Mouse (Mus musculus) heart, embryonic 14.5 days (tissue): ENCODE measurements around the gene Myh6. TPM values are rescaled to one million over a fixed set of nuclear protein-coding genes. Genes with fewer than 3 reads are reported as not detected.
"Not testable (repeated sequence)": the region's sequence is repeated elsewhere in the genome, so short reads cannot be mapped to it uniquely, and the experiment has no call there.

Experiments
- ATAC-seq: fragments of 200-750 bp; cut with Nextera tagmentation; 2 replicates; pipeline ENCODE4 v1.8.0; 2017; ENCODE audit warnings: low read depth, moderate TSS enrichment; ENCODE audit not compliant: insufficient number of reproducible peaks, insufficient read depth, low FRiP score
- H3K27ac ChIP-seq, 2 experiments: fragments of 200-500 bp in 1 of 2; fragments of 300-500 bp in 1 of 2; sonication (generic) in 1 of 2; replicated peaks in 1 of 2; 2 replicates each; pipeline ENCODE4 v1.5.1; 2012 to 2014; ENCODE audit warnings: low read depth in 2 of 2, low read length in 2 of 2, control low read depth in 1 of 2, mild to moderate bottlenecking in 1 of 2, mixed read lengths in 1 of 2; ENCODE audit not compliant: control insufficient read depth in 1 of 2, insufficient read depth in 1 of 2
- H3K27me3 ChIP-seq: fragments of 300-500 bp; sonication (generic); 2 replicates; pipeline ENCODE4 v1.6.1; 2014; ENCODE audit warnings: mild to moderate bottlenecking, low read length, control low read depth; ENCODE audit not compliant: control insufficient read depth, insufficient read depth
- H3K36me3 ChIP-seq: fragments of 300-500 bp; sonication (generic); 2 replicates; pipeline ENCODE4 v1.6.1; 2014; ENCODE audit warnings: mild to moderate bottlenecking, control low read depth, low read length, mixed read lengths; ENCODE audit not compliant: control insufficient read depth, insufficient read depth
- H3K4me1 ChIP-seq, 2 experiments: fragments of 200-500 bp in 1 of 2; fragments of 300-500 bp in 1 of 2; sonication (generic) in 1 of 2; 2 replicates each; pipeline ENCODE4 v1.6.1; 2012 to 2014; ENCODE audit warnings: low read length in 2 of 2, control low read depth in 1 of 2, mixed read lengths in 1 of 2; ENCODE audit not compliant: control insufficient read depth in 2 of 2, insufficient read depth in 2 of 2
- H3K4me2 ChIP-seq: fragments of 300-500 bp; sonication (generic); 2 replicates; pipeline ENCODE4 v1.6.1; 2014; ENCODE audit warnings: mild to moderate bottlenecking, low read length
- H3K4me3 ChIP-seq, 2 experiments: fragments of 200-500 bp in 1 of 2; fragments of 300-500 bp in 1 of 2; sonication (generic) in 1 of 2; 2 replicates each; pipeline ENCODE4 v1.5.1; 2012 to 2014; ENCODE audit warnings: low read length in 2 of 2, mild to moderate bottlenecking in 2 of 2, control low read depth in 1 of 2, low read depth in 1 of 2, moderate library complexity in 1 of 2; ENCODE audit not compliant: control insufficient read depth in 1 of 2, insufficient read depth in 1 of 2
- H3K9ac ChIP-seq: fragments of 300-500 bp; sonication (generic); 2 replicates; pipeline ENCODE4 v1.6.1; 2014; ENCODE audit warnings: mild to moderate bottlenecking, low read length
- H3K9me3 ChIP-seq: fragments of 300-500 bp; sonication (generic); 2 replicates; pipeline ENCODE4 v1.6.1; 2016; ENCODE audit warnings: low read length, control low read depth; ENCODE audit not compliant: control insufficient read depth
- WGBS: fragments of 180-500 bp; shearing (Covaris S2); extraction: QIAGEN DNeasy Blood & Tissue Kit; methylation state at CpG from one replicate; pipeline ENCODE4 v1.1.7; 2014; 5-methylcytosine and 5-hydroxymethylcytosine counted together
- polyA plus RNA-seq: library from polyadenylated mRNA; unstranded; fragments of >200 nt; fragmentation: Nextera tagmentation; extraction: Ambion mirVana; gene quantifications from 2 replicates; pipeline ENCODE4 v1.2.1, GENCODE M21; 2014

Gene Myh6
- polyA plus RNA-seq, 1 experiment from 2014 or later: 2,728 TPM

DNA sequence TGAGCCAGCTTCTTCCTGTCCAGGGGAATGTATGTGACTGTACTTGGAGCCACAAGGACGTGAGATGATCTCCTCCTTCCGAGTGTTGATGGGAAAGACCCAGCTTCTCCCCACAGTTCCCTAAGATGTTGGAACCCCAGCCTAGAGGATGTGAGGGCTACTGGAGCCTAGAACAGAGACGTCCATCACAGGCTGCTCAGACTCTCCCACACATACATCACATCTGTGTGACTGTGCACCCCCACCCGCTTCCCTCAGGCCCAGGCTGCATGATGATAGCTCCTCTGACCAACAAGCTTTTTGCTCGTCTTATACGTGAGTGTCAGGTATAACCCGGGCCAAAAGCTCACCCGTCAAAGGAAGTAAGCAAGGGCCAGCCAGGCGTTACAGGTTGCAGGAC, 17.9 kb downstream of the Myh6 start:
- Histone ChIP-seq H3K4me3 (no peak overlapping the region), H3K9me3 (no peaks in the 10 kb centered on the region), H3K9ac (no peak overlapping the region), H3K27me3 (no peaks in the 10 kb centered on the region), H3K4me1 (peaks cover 2 to 3% of the 10 kb centered on the region in 2 experiments; a peak in 1 of 4 replicates), H3K4me2 (no peak overlapping the region), H3K27ac (no peak overlapping the region), H3K36me3 (peaks cover 100% of the 10 kb centered on the region)
- WGBS: 66% methylated on average over 9 of the region's 9 CpGs
- ATAC-seq: no peak

DNA sequence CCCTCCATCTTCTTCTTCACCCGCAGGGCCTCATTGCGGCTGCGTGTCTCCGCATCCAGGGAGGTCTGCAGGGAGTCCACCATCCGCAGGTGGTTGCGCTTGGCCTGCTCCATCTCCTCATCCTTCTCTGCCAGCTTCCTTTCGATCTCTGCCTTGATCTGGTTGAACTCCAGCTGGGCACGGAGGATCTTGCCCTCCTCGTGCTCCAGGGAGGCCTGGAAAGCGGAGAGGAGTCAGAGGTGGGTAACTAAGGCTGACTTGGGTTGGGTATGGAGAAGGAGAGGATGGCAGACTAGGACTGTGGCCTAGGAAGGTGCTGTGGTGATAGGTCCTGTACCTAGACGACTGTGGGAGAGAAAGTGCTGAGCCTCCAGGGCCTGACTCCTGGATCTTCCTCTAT, 19.7 kb downstream of the Myh6 start:
- not testable (repeated sequence) for H3K4me3 ChIP-seq, ATAC-seq, H3K27ac ChIP-seq, H3K4me2 ChIP-seq, H3K4me1 ChIP-seq, H3K9ac ChIP-seq, H3K27me3 ChIP-seq, H3K9me3 ChIP-seq
- peaks cover 100% of the 10 kb centered on the region for H3K36me3 ChIP-seq
- WGBS: 85% methylated on average over 11 of the region's 11 CpGs

DNA sequence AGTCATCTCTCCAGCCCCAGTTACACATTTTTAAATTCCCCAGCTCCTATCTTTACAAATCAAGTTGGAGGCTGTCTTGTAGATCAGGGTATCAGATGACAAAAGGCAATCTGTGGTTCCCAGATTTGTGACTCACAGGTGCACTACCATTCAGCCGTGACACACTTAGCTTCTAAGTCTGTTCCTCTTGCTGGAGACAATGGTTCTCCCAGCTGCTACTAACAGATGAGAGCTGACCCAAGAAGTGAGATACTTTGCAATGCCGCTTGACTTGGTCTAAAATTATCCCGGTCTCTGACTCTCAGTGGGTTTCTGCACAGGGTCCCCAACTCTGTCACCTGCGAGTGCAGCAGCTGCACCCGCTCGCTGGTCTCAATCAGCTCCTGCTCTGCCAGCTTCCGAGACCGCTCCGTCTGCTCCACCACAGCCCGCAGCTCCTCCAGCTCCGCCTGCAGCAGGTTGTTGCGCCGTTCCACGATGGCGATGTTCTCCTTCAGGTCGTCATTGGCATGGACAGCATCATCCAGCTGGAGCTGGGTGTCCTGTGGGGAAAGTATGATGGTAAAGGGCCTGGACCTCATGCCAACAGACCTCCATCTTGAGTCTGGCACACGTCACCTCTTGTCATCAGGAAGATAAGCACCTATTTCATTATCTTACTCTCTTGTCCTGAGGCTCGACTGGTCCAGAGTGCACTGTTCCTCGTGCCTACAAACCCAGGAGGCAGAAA, 20.6 kb downstream of the Myh6 start:
- peaks cover 100% of the 10 kb centered on the region for H3K36me3 ChIP-seq

DNA sequence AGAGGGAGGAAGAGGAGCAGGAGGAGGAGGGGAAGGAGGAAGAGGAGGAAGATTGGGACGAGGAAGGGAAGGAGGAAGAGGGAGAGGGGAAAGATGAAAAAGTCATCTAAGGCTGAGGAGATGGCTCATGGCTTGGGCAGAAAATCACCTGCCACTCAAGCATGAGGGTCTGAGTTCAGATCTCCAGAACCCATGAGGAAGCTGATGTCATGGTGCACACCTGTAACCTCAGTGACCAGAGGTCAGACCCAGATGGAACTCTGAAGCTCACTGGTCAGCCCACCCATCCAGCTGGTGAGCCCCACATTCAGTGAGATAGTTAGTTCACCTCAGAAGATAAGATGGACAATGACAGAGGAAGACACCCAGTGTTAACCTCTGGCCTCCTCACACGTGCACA, 21.8 kb downstream of the Myh6 start:
- ATAC-seq: no peak
- Histone ChIP-seq H3K9ac (no peak overlapping the region), H3K27me3 (no peaks in the 10 kb centered on the region), H3K4me3 (no peak overlapping the region), H3K9me3 (no peaks in the 10 kb centered on the region), H3K4me2 (no peak overlapping the region), H3K36me3 (peaks cover 100% of the 10 kb centered on the region), H3K27ac (no peak overlapping the region), H3K4me1 (peaks cover 2 to 3% of the 10 kb centered on the region in 2 experiments; a peak in 1 of 4 replicates)
- 62% methylated on average over 2 of the region's 2 CpGs for WGBS

More for the DNA sequence above, 20.6 kb downstream of the Myh6 start:
- Histone ChIP-seq H3K4me1 (peaks cover 2 to 3% of the 10 kb centered on the region in 2 experiments; a peak in 1 of 4 replicates), H3K27me3 (no peaks in the 10 kb centered on the region), H3K4me3 (no peak overlapping the region), H3K27ac (0 out of 4 replicates have a peak overlapping the region, but pooled peaks of 1 of the 2 experiments have one; percentile 14), H3K4me2 (no peak overlapping the region), H3K9me3 (no peaks in the 10 kb centered on the region), H3K9ac (no peak overlapping the region)
- WGBS: 34% methylated on average over 19 of the region's 19 CpGs
- ATAC-seq: no peak

DNA sequence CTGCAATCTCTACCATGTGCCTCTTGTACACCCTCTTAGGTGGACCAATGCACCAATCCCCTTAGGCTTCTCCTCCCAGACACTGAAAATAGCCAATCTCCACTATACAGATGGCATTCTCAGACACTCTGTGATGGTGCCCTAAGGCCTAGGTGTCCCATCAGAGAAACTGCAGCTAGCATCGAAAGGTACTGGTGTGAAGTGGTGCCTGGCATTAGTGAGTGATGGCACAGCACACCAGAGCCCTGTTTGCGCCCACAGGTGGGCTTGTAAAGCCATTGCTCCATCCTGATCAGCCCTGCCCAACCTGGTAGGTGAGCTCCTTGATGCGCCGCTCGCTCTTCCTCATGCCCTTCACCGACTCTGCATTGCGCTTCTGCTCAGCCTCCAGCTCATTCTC, 22.8 kb downstream of the Myh6 start:
- no peak overlapping the region for H3K4me3 ChIP-seq
- no peak for ATAC-seq
- no peaks in the 10 kb centered on the region for H3K27me3 ChIP-seq
- H3K9me3 ChIP-seq: no peaks in the 10 kb centered on the region
- no peak overlapping the region for H3K9ac ChIP-seq
- 88% methylated on average over 7 of the region's 7 CpGs for WGBS
- no peak overlapping the region for H3K4me2 ChIP-seq
- H3K36me3 ChIP-seq: peaks cover 95% of the 10 kb centered on the region
- H3K27ac ChIP-seq: 0 out of 4 replicates have a peak overlapping the region, but pooled peaks of 1 of the 2 experiments have one; percentile 19
- H3K4me1 ChIP-seq: peaks cover 0 to 3% of the 10 kb centered on the region in 2 experiments; a peak in 1 of 4 replicates

DNA sequence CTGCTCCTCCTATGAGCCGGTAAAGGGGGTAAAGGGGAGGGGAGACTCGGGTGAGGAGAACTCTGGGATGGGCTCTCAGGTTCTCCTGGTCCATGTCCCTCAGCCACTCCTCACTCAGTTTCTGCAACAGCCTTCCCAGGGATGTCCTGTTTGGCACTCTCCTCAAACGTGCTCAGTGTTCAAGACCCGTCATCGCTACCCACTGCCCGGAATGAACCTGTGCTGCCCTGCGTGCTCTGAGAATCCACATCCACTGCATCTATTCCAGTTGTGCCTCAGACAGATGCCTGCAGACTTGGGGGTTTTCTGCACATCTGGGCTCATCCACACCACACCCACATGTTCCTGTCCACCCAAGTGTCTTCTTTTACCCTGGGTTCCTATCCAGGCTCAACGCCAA, 24.2 kb downstream of the Myh6 start:
- H3K4me1 ChIP-seq: peaks cover 2 to 4% of the 10 kb centered on the region in 2 experiments; a peak in 1 of 4 replicates
- 74% methylated on average over 8 of the region's 8 CpGs for WGBS
- no peak overlapping the region for H3K4me2 ChIP-seq
- H3K27ac ChIP-seq: no peak overlapping the region
- H3K9ac ChIP-seq: no peak overlapping the region
- H3K36me3 ChIP-seq: peaks cover 80% of the 10 kb centered on the region
- H3K9me3 ChIP-seq: no peaks in the 10 kb centered on the region
- H3K27me3 ChIP-seq: no peaks in the 10 kb centered on the region
- no peak for ATAC-seq
- H3K4me3 ChIP-seq: no peak overlapping the region

DNA sequence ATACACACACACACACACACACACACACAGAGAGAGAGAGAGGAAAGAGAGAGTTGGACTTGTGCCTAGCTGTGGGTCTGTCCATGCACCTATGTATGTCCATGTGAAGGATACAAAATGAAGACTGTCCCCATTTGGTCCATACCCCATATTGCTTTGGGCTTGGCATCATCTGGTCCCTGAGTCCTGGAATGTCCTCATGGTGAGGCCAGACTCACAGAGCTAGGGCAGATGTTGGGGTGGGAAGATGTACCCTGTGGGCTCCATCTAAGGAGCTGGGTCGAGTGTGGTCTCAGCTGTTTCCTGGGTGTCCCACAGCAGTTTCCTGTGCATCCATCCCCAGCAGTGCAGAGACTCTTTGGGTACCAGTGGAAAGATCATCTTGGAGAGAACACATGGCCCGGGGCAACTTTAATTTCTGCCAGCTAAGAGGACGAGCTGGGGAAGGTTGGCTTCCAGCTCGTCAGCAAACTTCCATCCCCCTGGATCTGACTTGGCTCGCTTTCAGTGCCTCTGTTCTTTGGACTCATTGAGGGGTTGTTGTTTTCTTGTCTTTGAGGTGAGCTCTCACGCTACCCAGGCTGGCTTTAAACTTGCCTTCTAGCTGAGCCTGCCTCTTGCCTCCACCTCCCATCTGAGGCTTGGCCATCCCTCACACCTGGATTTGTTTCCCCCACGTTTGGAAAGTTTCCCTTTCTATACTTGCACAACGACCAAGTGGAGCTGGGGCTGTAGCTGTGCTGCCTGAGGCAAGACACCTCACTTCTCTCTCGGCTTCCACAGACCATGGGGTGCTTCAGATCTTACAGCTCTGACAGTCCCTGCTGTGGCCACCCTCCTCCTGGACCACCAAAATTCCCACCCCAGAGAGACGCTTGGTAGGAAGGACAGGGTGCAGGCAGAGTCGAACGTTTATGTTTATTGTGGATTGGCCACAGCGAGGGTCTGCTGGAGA, 25.4 kb downstream of the Myh6 start:
- Histone ChIP-seq H3K4me2 (no peak overlapping the region), H3K27me3 (no peaks in the 10 kb centered on the region), H3K9me3 (no peaks in the 10 kb centered on the region), H3K4me1 (peaks cover 5% of the 10 kb centered on the region in 2 experiments; a peak in 2 of 4 replicates), H3K36me3 (peaks cover 68% of the 10 kb centered on the region), H3K27ac (peak overlapping the region in 1 of 2 experiments; percentile 12; a peak in 1 of 4 replicates), H3K9ac (no peak overlapping the region), H3K4me3 (no peak overlapping the region)
- 57% methylated on average over 13 of the region's 13 CpGs for WGBS
- ATAC-seq: no peak
